Mouse (Mus musculus): ENCODE results near the gene Tcn2. TPM values are rescaled to one million over a fixed set of nuclear protein-coding genes. Genes with fewer than 3 reads are reported as not detected.

The Tcn2 gene
- polyA plus RNA-seq, 1 experiment from 2014 or later, result 233 TPM

- ATAC-seq (replicated peaks; ENCODE audit: low FRiP score, low read depth), result no peak
- no peak for TF ChIP-seq CTCF (IDR thresholded peaks at IDR 0.05; ENCODE audit: low read depth)
- Histone ChIP-seq H3K4me1 (replicated peaks; ENCODE audit: insufficient read depth, low read length) (no peaks in the 10 kb centered on the region), H3K9ac (ENCODE audit: low read depth, low read length) (no peak overlapping the region), H3K9me3 (replicated peaks; ENCODE audit: low read length) (no peaks in the 10 kb centered on the region), H3K27me3 (ENCODE audit: insufficient read depth, low read length) (no peaks in the 10 kb centered on the region), H3K4me3 (replicated peaks; ENCODE audit: low read depth, low read length) (no peak overlapping the region), H3K36me3 (ENCODE audit: insufficient read depth, low read length) (0 out of 2 replicates have a peak, but pooled peaks cover 4% of the 10 kb centered on the region), H3K27ac (no peak overlapping the region), H3K4me2 (ENCODE audit: low read length) (no peak overlapping the region)
- WGBS, result 72% methylated on average over 5 of the region's 5 CpGs
- no peak for DNase-seq (ENCODE audit: low spot score)
These were observed 28.9 kb downstream of the Tcn2 start for GRCm38 (mm10) chr11:3903046-3903445.

GRCm38 (mm10) chr11:3902516-3902915 lies 29.4 kb downstream of the Tcn2 start:
- H3K9ac ChIP-seq (ENCODE audit: low read depth, low read length), result no peak overlapping the region
- H3K4me2 ChIP-seq (ENCODE audit: low read length), result no peak overlapping the region
- no peak overlapping the region for H3K4me3 ChIP-seq (replicated peaks; ENCODE audit: low read depth, low read length)
- WGBS, result 92% methylated on average over 3 of the region's 3 CpGs
- no peak for TF ChIP-seq CTCF (IDR thresholded peaks at IDR 0.05; ENCODE audit: low read depth)
- no peak overlapping the region for H3K27ac ChIP-seq
- DNase-seq (ENCODE audit: low spot score), result no peak
- no peaks in the 10 kb centered on the region for H3K4me1 ChIP-seq (replicated peaks; ENCODE audit: insufficient read depth, low read length)
- no peaks in the 10 kb centered on the region for H3K9me3 ChIP-seq (replicated peaks; ENCODE audit: low read length)
- H3K36me3 ChIP-seq (ENCODE audit: insufficient read depth, low read length), result 0 out of 2 replicates have a peak, but pooled peaks cover 5% of the 10 kb centered on the region
- ATAC-seq (replicated peaks; ENCODE audit: low FRiP score, low read depth), result no peak
- H3K27me3 ChIP-seq (ENCODE audit: insufficient read depth, low read length), result no peaks in the 10 kb centered on the region

- DNase-seq (ENCODE audit: low spot score) (no peak), ATAC-seq (replicated peaks; ENCODE audit: low FRiP score, low read depth) (no peak)
- Histone ChIP-seq H3K27ac (no peak overlapping the region), H3K9ac (ENCODE audit: low read depth, low read length) (no peak overlapping the region), H3K9me3 (replicated peaks; ENCODE audit: low read length) (no peaks in the 10 kb centered on the region), H3K4me3 (replicated peaks; ENCODE audit: low read depth, low read length) (no peak overlapping the region), H3K4me1 (replicated peaks; ENCODE audit: insufficient read depth, low read length) (no peaks in the 10 kb centered on the region), H3K4me2 (ENCODE audit: low read length) (no peak overlapping the region), H3K27me3 (ENCODE audit: insufficient read depth, low read length) (no peaks in the 10 kb centered on the region), H3K36me3 (ENCODE audit: insufficient read depth, low read length) (0 out of 2 replicates have a peak, but pooled peaks cover 5% of the 10 kb centered on the region)
- 81% methylated on average over 6 of the region's 6 CpGs for WGBS
- TF ChIP-seq CTCF (IDR thresholded peaks at IDR 0.05; ENCODE audit: low read depth), result no peak
These were observed 31.7 kb downstream of the Tcn2 start for GRCm38 (mm10) chr11:3900296-3900695.

GRCm38 (mm10) chr11:3895933-3896332 lies 36.0 kb downstream of the Tcn2 start:
- H3K9me3 ChIP-seq (replicated peaks; ENCODE audit: low read length), result no peaks in the 10 kb centered on the region
- H3K27ac ChIP-seq, result peak overlapping the region; percentile 52; the same call in 1 of the 2 replicates
- H3K4me3 ChIP-seq (replicated peaks; ENCODE audit: low read depth, low read length), result no peak overlapping the region
- no peak for ATAC-seq (replicated peaks; ENCODE audit: low FRiP score, low read depth)
- H3K4me2 ChIP-seq (ENCODE audit: low read length), result no peak overlapping the region
- 0 out of 2 replicates have a peak, but pooled peaks cover 5% of the 10 kb centered on the region for H3K36me3 ChIP-seq (ENCODE audit: insufficient read depth, low read length)
- no peak for DNase-seq (ENCODE audit: low spot score)
- H3K4me1 ChIP-seq (replicated peaks; ENCODE audit: insufficient read depth, low read length), result no peaks in the 10 kb centered on the region
- WGBS, result 82% methylated on average over 1 of the region's 1 CpGs
- H3K27me3 ChIP-seq (ENCODE audit: insufficient read depth, low read length), result no peaks in the 10 kb centered on the region
- no peak overlapping the region for H3K9ac ChIP-seq (ENCODE audit: low read depth, low read length)
- no peak for TF ChIP-seq CTCF (IDR thresholded peaks at IDR 0.05; ENCODE audit: low read depth)

GRCm38 (mm10) chr11:3895458-3895857 lies 36.5 kb downstream of the Tcn2 start:
- 0 out of 2 replicates have a peak, but pooled peaks have one; percentile 12 for ATAC-seq (replicated peaks; ENCODE audit: low FRiP score, low read depth)
- TF ChIP-seq CTCF (IDR thresholded peaks at IDR 0.05; ENCODE audit: low read depth), result no peak
- peak; percentile 75 for DNase-seq (ENCODE audit: low spot score)
- peak overlapping the region; percentile 83 for H3K4me2 ChIP-seq (ENCODE audit: low read length)
- H3K4me1 ChIP-seq (replicated peaks; ENCODE audit: insufficient read depth, low read length), result no peaks in the 10 kb centered on the region
- WGBS, result 2% methylated on average over 10 of the region's 10 CpGs
- peak overlapping the region; percentile 45 for H3K4me3 ChIP-seq (replicated peaks; ENCODE audit: low read depth, low read length)
- H3K27me3 ChIP-seq (ENCODE audit: insufficient read depth, low read length), result no peaks in the 10 kb centered on the region
- H3K27ac ChIP-seq, result peak overlapping the region; percentile 89
- H3K9ac ChIP-seq (ENCODE audit: low read depth, low read length), result peak overlapping the region; percentile 54
- no peaks in the 10 kb centered on the region for H3K9me3 ChIP-seq (replicated peaks; ENCODE audit: low read length)
- H3K36me3 ChIP-seq (ENCODE audit: insufficient read depth, low read length), result 0 out of 2 replicates have a peak, but pooled peaks cover 5% of the 10 kb centered on the region

- Histone ChIP-seq H3K36me3 (ENCODE audit: insufficient read depth, low read length) (0 out of 2 replicates have a peak, but pooled peaks cover 5% of the 10 kb centered on the region), H3K4me2 (ENCODE audit: low read length) (peak within 1 kb of the TSS; percentile 83), H3K9me3 (replicated peaks; ENCODE audit: low read length) (no peaks in the 10 kb centered on the region), H3K27ac (peak within 1 kb of the TSS; percentile 89), H3K4me3 (replicated peaks; ENCODE audit: low read depth, low read length) (peak within 1 kb of the TSS; percentile 45), H3K4me1 (replicated peaks; ENCODE audit: insufficient read depth, low read length) (no peaks in the 10 kb centered on the region), H3K27me3 (ENCODE audit: insufficient read depth, low read length) (no peaks in the 10 kb centered on the region), H3K9ac (ENCODE audit: low read depth, low read length) (peak within 1 kb of the TSS; percentile 54)
- ATAC-seq (replicated peaks; ENCODE audit: low FRiP score, low read depth) (peak; percentile 96), DNase-seq (ENCODE audit: low spot score) (peak; percentile 96)
- 4% methylated on average over 46 of the region's 46 CpGs for WGBS
- TF ChIP-seq CTCF (IDR thresholded peaks at IDR 0.05; ENCODE audit: low read depth), result no peak
These were observed 37.3 kb downstream of the Tcn2 start, which contains the start of the genes 4921536K21Rik and Dusp18 for GRCm38 (mm10) chr11:3894406-3895281. Gene 4921536K21Rik, minus strand, starts transcription at chr11:3895098. Gene Dusp18, plus strand, starts transcription at chr11:3895240.

All from kidney, postnatal 0 days (tissue).